In genomic region chr19:23901177-23901576, GRCm38 (mm10) we compare ENCODE assay signal across 8 mouse cellular contexts.
A peak's percentile ranks its signal among the peaks of the same experiment; 100 is the strongest.
DNase-seq lines count a peak whose midpoint lies in the region; ATAC-seq and TF ChIP-seq lines count a peak whose summit lies in the region.

No protein-coding gene starts in this region.

- H3K36me3 ChIP-seq in forebrain, postnatal 0 days (ENCODE audit: insufficient read depth), result no peaks in the 10 kb centered on the region
- H3K36me3 ChIP-seq in forebrain, embryonic 13.5 days (ENCODE audit: poor library complexity, severe bottlenecking), result no peaks in the 10 kb centered on the region
- no peaks in the 10 kb centered on the region for H3K36me3 ChIP-seq in thymus, adult 2 months (ENCODE audit: control insufficient read depth, insufficient read depth, low read length)
- no peaks in the 10 kb centered on the region for H3K36me3 ChIP-seq in liver, postnatal 0 days (replicated peaks; ENCODE audit: insufficient read depth, low read length)
- no peaks in the 10 kb centered on the region for H3K36me3 ChIP-seq in forebrain, embryonic 14.5 days (ENCODE audit: control insufficient read depth, insufficient read depth, low read length)

- no peak for TF ChIP-seq POLR2A in thymus, adult 2 months (IDR thresholded peaks at IDR 0.05; ENCODE audit: control insufficient read depth, extremely low read depth, insufficient read depth, low read length, poor library complexity)

- peak; percentile 48 for TF ChIP-seq CTCF in forebrain, postnatal 0 days (IDR thresholded peaks at IDR 0.05; ENCODE audit: low read depth)
- no peak for TF ChIP-seq CTCF in thymus, adult 2 months (IDR thresholded peaks at IDR 0.05; ENCODE audit: borderline replicate concordance, control insufficient read depth, extremely low read depth, insufficient read depth, low read length, poor library complexity)
- TF ChIP-seq CTCF in liver, postnatal 0 days (IDR thresholded peaks at IDR 0.05; ENCODE audit: low read depth), result peak; percentile 59

- WGBS in forebrain, postnatal 0 days, result 66% methylated on average over 3 of the region's 3 CpGs
- WGBS in forebrain, embryonic 13.5 days, result 72% methylated on average over 3 of the region's 3 CpGs
- WGBS in thymus, adult 2 months, result 74% methylated on average over 3 of the region's 3 CpGs
- 59% methylated on average over 3 of the region's 3 CpGs for WGBS in liver, postnatal 0 days (ENCODE audit: insufficient replicate concordance)
- WGBS in forebrain, embryonic 14.5 days, result 62% methylated on average over 3 of the region's 3 CpGs

- no peak overlapping the region for H3K9ac ChIP-seq in forebrain, postnatal 0 days
- H3K9ac ChIP-seq in forebrain, embryonic 13.5 days, result no peak overlapping the region
- no peak overlapping the region for H3K9ac ChIP-seq in liver, postnatal 0 days (replicated peaks)
- no peak overlapping the region for H3K9ac ChIP-seq in forebrain, embryonic 14.5 days (ENCODE audit: low read length)

- H3K4me1 ChIP-seq in forebrain, postnatal 0 days (ENCODE audit: insufficient read depth), result no peaks in the 10 kb centered on the region
- peaks cover 34% of the 10 kb centered on the region for H3K4me1 ChIP-seq in forebrain, embryonic 13.5 days
- H3K4me1 ChIP-seq in thymus, adult 2 months (replicated peaks; ENCODE audit: control insufficient read depth, insufficient read depth, low read length), result no peaks in the 10 kb centered on the region
- no peaks in the 10 kb centered on the region for H3K4me1 ChIP-seq in liver, postnatal 0 days (ENCODE audit: insufficient read depth)
- H3K4me1 ChIP-seq in forebrain, embryonic 14.5 days (ENCODE audit: control insufficient read depth, insufficient read depth, low read length), result peaks cover 21% of the 10 kb centered on the region; the same call in 1 of the 2 replicates

- TF ChIP-seq EP300 in liver, postnatal 0 days (IDR thresholded peaks at IDR 0.05; ENCODE audit: low read depth), result no peak

- H3K4me3 ChIP-seq in forebrain, postnatal 0 days (ENCODE audit: low read depth, low read length), result no peak overlapping the region
- H3K4me3 ChIP-seq in forebrain, embryonic 13.5 days, result no peak overlapping the region
- H3K4me3 ChIP-seq in thymus, adult 2 months (ENCODE audit: control insufficient read depth, insufficient read depth, low read length), result no peak overlapping the region
- H3K4me3 ChIP-seq in liver, postnatal 0 days (ENCODE audit: low read depth, low read length), result no peak overlapping the region
- H3K4me3 ChIP-seq in forebrain, embryonic 14.5 days (ENCODE audit: low read depth, low read length), result no peak overlapping the region

- no peak for DNase-seq in forebrain, postnatal 0 days
- peak; percentile 5 for DNase-seq in thymus, adult 2 months
- DNase-seq in thymus, adult 18-20 months, result no peak
- peak; percentile 42 for DNase-seq in embryo, embryonic 9.5 days (ENCODE audit: extremely low spot score)
- peak; percentile 26 for DNase-seq in liver, postnatal 0 days
- DNase-seq in forebrain, embryonic 14.5 days (ENCODE audit: low spot score), result no peak

- no peak overlapping the region for H3K4me2 ChIP-seq in forebrain, postnatal 0 days (ENCODE audit: low read depth)
- H3K4me2 ChIP-seq in forebrain, embryonic 13.5 days, result no peak overlapping the region
- no peak overlapping the region for H3K4me2 ChIP-seq in liver, postnatal 0 days (ENCODE audit: low read depth, low read length)
- no peak overlapping the region for H3K4me2 ChIP-seq in forebrain, embryonic 14.5 days (ENCODE audit: low read length)

- no peaks in the 10 kb centered on the region for H3K27me3 ChIP-seq in forebrain, postnatal 0 days (ENCODE audit: insufficient read depth, low read length)
- peaks cover 18% of the 10 kb centered on the region; the same call in 1 of the 2 replicates for H3K27me3 ChIP-seq in forebrain, embryonic 13.5 days
- no peaks in the 10 kb centered on the region for H3K27me3 ChIP-seq in thymus, adult 2 months (ENCODE audit: control insufficient read depth, insufficient read depth, low read length)
- 0 out of 2 replicates have a peak, but pooled peaks cover 4% of the 10 kb centered on the region for H3K27me3 ChIP-seq in liver, postnatal 0 days (ENCODE audit: insufficient read depth, low read length)
- no peaks in the 10 kb centered on the region for H3K27me3 ChIP-seq in forebrain, embryonic 14.5 days (replicated peaks; ENCODE audit: control insufficient read depth, insufficient read depth, low read length)

- H3K9me3 ChIP-seq in forebrain, postnatal 0 days (ENCODE audit: low read length), result no peaks in the 10 kb centered on the region
- H3K9me3 ChIP-seq in forebrain, embryonic 13.5 days (replicated peaks), result no peaks in the 10 kb centered on the region
- no peaks in the 10 kb centered on the region for H3K9me3 ChIP-seq in liver, postnatal 0 days (ENCODE audit: low read length)
- H3K9me3 ChIP-seq in forebrain, embryonic 14.5 days (replicated peaks; ENCODE audit: control insufficient read depth, low read length), result no peaks in the 10 kb centered on the region

- ATAC-seq in forebrain, postnatal 0 days, result peak; percentile 21; the same call in 1 of the 2 replicates
- ATAC-seq in forebrain, embryonic 13.5 days, result no peak
- no peak for ATAC-seq in liver, postnatal 0 days
- ATAC-seq in megakaryocyte-erythroid progenitor cell, adult 5-6 weeks (replicated peaks; ENCODE audit: low FRiP score, low TSS enrichment, poor library complexity, severe bottlenecking), result no peak; the same call in 1 of the 2 replicates
- ATAC-seq in forebrain, embryonic 14.5 days, result no peak

- H3K27ac ChIP-seq in forebrain, postnatal 0 days (ENCODE audit: low read depth, low read length), result no peak overlapping the region
- H3K27ac ChIP-seq in forebrain, embryonic 13.5 days, result no peak overlapping the region
- no peak overlapping the region for H3K27ac ChIP-seq in thymus, adult 2 months (ENCODE audit: control insufficient read depth, insufficient read depth, low read length)
- no peak overlapping the region for H3K27ac ChIP-seq in liver, postnatal 0 days (ENCODE audit: low read depth)
- H3K27ac ChIP-seq in forebrain, embryonic 14.5 days (ENCODE audit: low read depth, low read length), result no peak overlapping the region

Comparison
In these comparisons a context has a peak if more than half of its experiments do, and no peak if none do; other contexts are left out.
1. DNase-seq: peak in thymus, adult 2 months (single experiment), embryo, embryonic 9.5 days (single experiment) and liver, postnatal 0 days (single experiment); none in forebrain, postnatal 0 days (single experiment), thymus, adult 18-20 months (0 of 2) and forebrain, embryonic 14.5 days (single experiment).